Mouse (Mus musculus): ENCODE measurements around the gene Tnfsf11.

DNA sequence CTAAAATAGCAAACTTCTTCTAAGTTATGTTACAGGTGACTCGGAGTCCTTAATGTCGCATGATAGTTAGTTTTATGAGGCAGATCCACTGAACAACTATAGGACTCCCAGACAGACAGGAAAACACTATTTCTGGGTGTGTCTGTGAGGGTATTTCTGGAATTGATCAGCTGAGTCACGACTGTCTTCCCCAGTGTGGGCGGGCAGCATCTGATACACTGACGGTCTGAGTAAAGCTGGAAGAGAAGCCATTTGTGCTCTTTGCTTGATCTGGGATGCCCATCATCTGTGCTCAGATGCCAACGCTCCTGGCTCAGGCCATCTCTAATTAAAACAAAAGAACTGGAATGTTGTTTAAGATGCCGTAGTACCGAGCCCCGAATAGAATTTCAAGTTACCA is 33.7 kb downstream of the Tnfsf11 start:
- TF ChIP-seq CTCF (conservative IDR thresholded peaks at IDR 0.05 in 1 of 2, IDR thresholded peaks at IDR 0.05 in 1 of 2; ENCODE audit: low read depth in 2 of 2, low read length in 2 of 2): no peak
- no peak for TF ChIP-seq EP300 (IDR thresholded peaks at IDR 0.05; ENCODE audit: low read length)
- no peak for TF ChIP-seq TBP (conservative IDR thresholded peaks at IDR 0.05; ENCODE audit: low read depth, low read length)
- no peak for TF ChIP-seq ZKSCAN1 (IDR thresholded peaks at IDR 0.05; ENCODE audit: borderline replicate concordance, low read depth, low read length)
- no peak for TF ChIP-seq UBTF (IDR thresholded peaks at IDR 0.05; ENCODE audit: low read depth, low read length)
- TF ChIP-seq HCFC1 (IDR thresholded peaks at IDR 0.05; ENCODE audit: low read depth, low read length): no peak
- TF ChIP-seq MAZ (IDR thresholded peaks at IDR 0.05; ENCODE audit: low read depth, low read length): no peak
- TF ChIP-seq NRF1 (IDR thresholded peaks at IDR 0.05; ENCODE audit: low read depth, low read length): no peak
- no peak for TF ChIP-seq ETS1 (conservative IDR thresholded peaks at IDR 0.05; ENCODE audit: low read depth, low read length)
- TF ChIP-seq KAT2A (IDR thresholded peaks at IDR 0.05; ENCODE audit: insufficient replicate concordance, low read length): no peak
- no peak for TF ChIP-seq SIN3A (IDR thresholded peaks at IDR 0.05; ENCODE audit: low read length)

Measured in CH12.LX (cell line).